Mouse (Mus musculus) cerebellum, adult 2 months (tissue): ENCODE results near the gene Hist1h2ak.

Source experiments
- CTCF ChIP-seq: fragments of 200-500 bp; IDR thresholded peaks from 2 replicates; pipeline ENCODE4 v1.5.1; 2011; ENCODE audit warnings: low read depth, mild to moderate bottlenecking, control low read depth, low read length, moderate library complexity, borderline replicate concordance; ENCODE audit not compliant: insufficient read depth
- POLR2A ChIP-seq: fragments of 200-500 bp; IDR thresholded peaks from 2 replicates; pipeline ENCODE4 v1.6.1; 2011; ENCODE audit warnings: low read length, control low read depth, borderline replicate concordance; ENCODE audit not compliant: insufficient read depth

- TF ChIP-seq POLR2A (no peak), CTCF (no peak)
Observed at GRCm38 (mm10) chr13:21727948-21728572, 25.6 kb downstream of the Hist1h2ak start.
